Mouse (Mus musculus): ENCODE results near the gene Isg20. TPM values are rescaled to one million over a fixed set of nuclear protein-coding genes. Genes with fewer than 3 reads are reported as not detected.

Gene Isg20
- polyA plus RNA-seq, 1 experiment from 2014 or later = 2.3 TPM

GRCm38 (mm10) chr7:78940971-78941370 is 27.7 kb downstream of the Isg20 start:
- no peaks in the 10 kb centered on the region for H3K9me3 ChIP-seq (replicated peaks; ENCODE audit: low read length)
- H3K4me3 ChIP-seq (replicated peaks; ENCODE audit: low read depth, low read length) = no peak overlapping the region
- H3K4me2 ChIP-seq (ENCODE audit: low read length) = no peak overlapping the region
- H3K4me1 ChIP-seq (replicated peaks; ENCODE audit: insufficient read depth, low read length) = no peaks in the 10 kb centered on the region
- no peak overlapping the region for H3K27ac ChIP-seq
- no peaks in the 10 kb centered on the region for H3K27me3 ChIP-seq (ENCODE audit: insufficient read depth, low read length)
- no peak overlapping the region for H3K9ac ChIP-seq (ENCODE audit: low read depth, low read length)
- TF ChIP-seq CTCF (IDR thresholded peaks at IDR 0.05; ENCODE audit: low read depth) = no peak
- no peaks in the 10 kb centered on the region for H3K36me3 ChIP-seq (ENCODE audit: insufficient read depth, low read length)
- 89% methylated on average over 3 of the region's 3 CpGs for WGBS
- ATAC-seq (replicated peaks; ENCODE audit: low FRiP score, low read depth) (no peak), DNase-seq (ENCODE audit: low spot score) (no peak)

DNA sequence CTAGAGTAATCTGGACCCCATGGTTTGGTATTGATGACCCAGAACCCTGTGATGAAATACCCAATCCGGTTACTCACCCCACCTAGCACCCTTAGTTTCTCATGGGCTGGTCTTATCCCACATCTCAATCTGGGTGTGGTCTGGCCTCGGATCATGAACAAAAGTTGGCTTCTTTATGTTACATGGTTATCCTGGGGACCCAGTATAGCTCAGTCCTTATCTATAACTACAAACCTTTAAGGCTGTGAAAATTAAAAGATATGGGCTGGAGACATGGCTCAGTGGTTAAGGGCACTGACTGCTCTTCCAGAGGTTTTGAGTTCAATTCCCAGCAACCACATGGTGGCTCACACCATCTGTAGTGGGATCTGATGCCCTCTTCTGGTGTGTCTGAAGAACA is 29.3 kb downstream of the Isg20 start:
- TF ChIP-seq CTCF (IDR thresholded peaks at IDR 0.05; ENCODE audit: low read depth) = no peak
- Histone ChIP-seq H3K9me3 (replicated peaks; ENCODE audit: low read length) (no peaks in the 10 kb centered on the region), H3K9ac (ENCODE audit: low read depth, low read length) (no peak overlapping the region), H3K27ac (no peak overlapping the region), H3K36me3 (ENCODE audit: insufficient read depth, low read length) (no peaks in the 10 kb centered on the region), H3K4me1 (replicated peaks; ENCODE audit: insufficient read depth, low read length) (no peaks in the 10 kb centered on the region), H3K4me2 (ENCODE audit: low read length) (no peak overlapping the region), H3K27me3 (ENCODE audit: insufficient read depth, low read length) (no peaks in the 10 kb centered on the region), H3K4me3 (replicated peaks; ENCODE audit: low read depth, low read length) (no peak overlapping the region)
- DNase-seq (ENCODE audit: low spot score) = no peak
- no peak for ATAC-seq (replicated peaks; ENCODE audit: low FRiP score, low read depth)
- WGBS = 87% methylated on average over 2 of the region's 2 CpGs

DNA sequence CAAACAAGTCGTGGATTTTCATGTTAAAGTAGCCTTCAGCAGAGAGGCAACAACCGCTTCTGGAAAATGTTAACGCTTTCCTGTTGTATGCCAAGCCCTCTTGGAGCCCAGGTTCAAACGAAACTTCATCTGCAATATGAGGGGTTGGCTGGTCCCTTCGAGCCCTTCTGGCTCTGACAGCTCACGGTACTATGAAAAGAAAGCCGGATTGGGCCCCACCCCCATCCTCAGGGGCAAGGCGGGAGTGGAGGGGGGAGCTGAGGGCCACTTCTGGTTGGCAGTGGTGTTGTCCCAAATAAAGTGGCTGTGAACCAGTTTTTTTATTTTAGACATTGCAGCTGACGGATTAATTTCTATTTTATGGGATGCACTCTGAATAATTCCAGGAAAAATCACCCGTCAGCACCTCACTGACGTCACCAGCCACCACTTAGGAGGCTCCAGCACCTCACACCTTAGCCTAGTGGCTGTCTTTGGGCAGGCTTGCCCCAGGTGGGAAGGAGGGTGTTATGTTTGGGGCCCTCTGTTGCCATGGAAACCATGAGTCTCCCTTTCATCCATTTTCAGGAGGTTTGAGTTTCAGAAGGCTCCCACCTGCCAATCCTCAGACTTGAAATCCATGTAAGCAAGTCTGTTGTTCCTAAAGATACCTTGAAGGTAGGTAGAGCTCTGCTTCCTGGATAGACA is 40.8 kb downstream of the Isg20 start:
- TF ChIP-seq CTCF (IDR thresholded peaks at IDR 0.05; ENCODE audit: low read depth) = no peak
- DNase-seq (ENCODE audit: low spot score) (no peak), ATAC-seq (replicated peaks; ENCODE audit: low FRiP score, low read depth) (no peak)
- Histone ChIP-seq H3K4me2 (ENCODE audit: low read length) (peak overlapping the region; percentile 37; the same call in 1 of the 2 replicates), H3K9me3 (replicated peaks; ENCODE audit: low read length) (no peaks in the 10 kb centered on the region), H3K27me3 (ENCODE audit: insufficient read depth, low read length) (no peaks in the 10 kb centered on the region), H3K27ac (no peak overlapping the region), H3K4me1 (replicated peaks; ENCODE audit: insufficient read depth, low read length) (no peaks in the 10 kb centered on the region), H3K36me3 (ENCODE audit: insufficient read depth, low read length) (no peaks in the 10 kb centered on the region), H3K4me3 (replicated peaks; ENCODE audit: low read depth, low read length) (no peak overlapping the region), H3K9ac (ENCODE audit: low read depth, low read length) (no peak overlapping the region)
- 31% methylated on average over 11 of the region's 11 CpGs for WGBS

DNA sequence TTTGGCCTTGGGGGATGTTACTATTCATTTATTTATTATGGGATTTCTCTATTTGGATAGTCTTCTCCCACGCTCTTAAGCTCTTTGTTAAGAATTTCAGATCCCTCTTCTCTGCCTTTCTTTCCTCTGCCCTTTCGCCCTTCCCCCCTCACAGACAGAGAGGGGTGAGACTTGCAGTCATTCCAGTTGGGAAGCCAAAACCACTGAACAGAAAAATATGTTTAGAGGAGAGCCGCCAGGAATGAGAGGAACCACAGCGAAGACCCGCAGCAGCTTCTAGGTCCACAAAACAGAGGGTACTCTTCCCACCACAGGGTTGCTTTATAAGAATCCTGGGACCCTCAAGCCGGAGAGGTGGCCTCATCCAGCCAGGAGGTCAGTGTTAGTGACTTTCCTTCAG is 41.4 kb downstream of the Isg20 start:
- Histone ChIP-seq H3K4me2 (ENCODE audit: low read length) (no peak overlapping the region), H3K4me1 (replicated peaks; ENCODE audit: insufficient read depth, low read length) (no peaks in the 10 kb centered on the region), H3K9me3 (replicated peaks; ENCODE audit: low read length) (no peaks in the 10 kb centered on the region), H3K9ac (ENCODE audit: low read depth, low read length) (no peak overlapping the region), H3K27ac (no peak overlapping the region), H3K36me3 (ENCODE audit: insufficient read depth, low read length) (no peaks in the 10 kb centered on the region), H3K27me3 (ENCODE audit: insufficient read depth, low read length) (no peaks in the 10 kb centered on the region), H3K4me3 (replicated peaks; ENCODE audit: low read depth, low read length) (no peak overlapping the region)
- TF ChIP-seq CTCF (IDR thresholded peaks at IDR 0.05; ENCODE audit: low read depth) = no peak
- peak; percentile 5 for DNase-seq (ENCODE audit: low spot score)
- 84% methylated on average over 6 of the region's 6 CpGs for WGBS
- no peak for ATAC-seq (replicated peaks; ENCODE audit: low FRiP score, low read depth)

GRCm38 (mm10) chr7:78955086-78955485 is 41.9 kb downstream of the Isg20 start:
- Histone ChIP-seq H3K4me3 (replicated peaks; ENCODE audit: low read depth, low read length) (no peak overlapping the region), H3K4me1 (replicated peaks; ENCODE audit: insufficient read depth, low read length) (no peaks in the 10 kb centered on the region), H3K4me2 (ENCODE audit: low read length) (no peak overlapping the region), H3K9ac (ENCODE audit: low read depth, low read length) (no peak overlapping the region), H3K27me3 (ENCODE audit: insufficient read depth, low read length) (no peaks in the 10 kb centered on the region), H3K27ac (no peak overlapping the region), H3K36me3 (ENCODE audit: insufficient read depth, low read length) (no peaks in the 10 kb centered on the region), H3K9me3 (replicated peaks; ENCODE audit: low read length) (no peaks in the 10 kb centered on the region)
- ATAC-seq (replicated peaks; ENCODE audit: low FRiP score, low read depth) (no peak), DNase-seq (ENCODE audit: low spot score) (no peak)
- TF ChIP-seq CTCF (IDR thresholded peaks at IDR 0.05; ENCODE audit: low read depth) = no peak
- WGBS = 86% methylated on average over 6 of the region's 6 CpGs

GRCm38 (mm10) chr7:78958499-78959073 is 45.4 kb downstream of the Isg20 start:
- DNase-seq (ENCODE audit: low spot score) (no peak), ATAC-seq (replicated peaks; ENCODE audit: low FRiP score, low read depth) (no peak)
- no peak overlapping the region for H3K27ac ChIP-seq
- no peaks in the 10 kb centered on the region for H3K36me3 ChIP-seq (ENCODE audit: insufficient read depth, low read length)
- H3K9ac ChIP-seq (ENCODE audit: low read depth, low read length) = no peak overlapping the region
- no peak overlapping the region for H3K4me3 ChIP-seq (replicated peaks; ENCODE audit: low read depth, low read length)
- no peak overlapping the region for H3K4me2 ChIP-seq (ENCODE audit: low read length)
- WGBS = 78% methylated on average over 6 of the region's 6 CpGs
- H3K9me3 ChIP-seq (replicated peaks; ENCODE audit: low read length) = no peaks in the 10 kb centered on the region
- no peaks in the 10 kb centered on the region for H3K27me3 ChIP-seq (ENCODE audit: insufficient read depth, low read length)
- TF ChIP-seq CTCF (IDR thresholded peaks at IDR 0.05; ENCODE audit: low read depth) = no peak
- H3K4me1 ChIP-seq (replicated peaks; ENCODE audit: insufficient read depth, low read length) = no peaks in the 10 kb centered on the region

All from kidney, postnatal 0 days (tissue).